Mouse (Mus musculus) C2C12 (cell line): ENCODE measurements around the gene Cdc42ep5. TPM values are rescaled to one million over a fixed set of nuclear protein-coding genes. Genes with fewer than 3 reads are reported as not detected.

ENCODE experiments used
- H3K27me3 ChIP-seq: one replicate; pipeline ENCODE4 v1.6.1; 2011; ENCODE audit not compliant: control insufficient read depth, insufficient read depth, insufficient read length
- H3K36me3 ChIP-seq: one replicate; pipeline ENCODE4 v1.6.1; 2011; ENCODE audit not compliant: control insufficient read depth, insufficient read depth
- H3K4me3 ChIP-seq: one replicate; pipeline ENCODE4 v1.5.1; 2011; ENCODE audit warnings: mild to moderate bottlenecking, control low read depth; ENCODE audit not compliant: poor library complexity, insufficient read depth, severe bottlenecking
- H3K79me2 ChIP-seq: one replicate; pipeline ENCODE4 v1.6.1; 2011; ENCODE audit not compliant: control insufficient read depth, insufficient read depth
- H3K79me3 ChIP-seq: one replicate; pipeline ENCODE4 v1.6.1; 2011; ENCODE audit warnings: low read depth, control low read depth
- H3ac ChIP-seq: one replicate; pipeline ENCODE3; 2011; ENCODE audit warnings: low read depth; ENCODE audit not compliant: control insufficient read depth, insufficient read length
- CEBPB ChIP-seq: IDR thresholded peaks from one replicate; pipeline ENCODE4 v1.6.1; 2011; ENCODE audit warnings: low read depth, mild to moderate bottlenecking, control low read depth, moderate library complexity
- CTCF ChIP-seq: IDR thresholded peaks from one replicate; pipeline ENCODE4 v1.5.1; 2011; ENCODE audit not compliant: control insufficient read depth, insufficient read depth, insufficient read length
- FOSL1 ChIP-seq: IDR thresholded peaks from one replicate; pipeline ENCODE4 v1.8.0; 2011; ENCODE audit warnings: mild to moderate bottlenecking, low read length; ENCODE audit not compliant: poor library complexity, insufficient read depth, severe bottlenecking
- MAX ChIP-seq: IDR thresholded peaks from one replicate; pipeline ENCODE4 v1.6.1; 2011; ENCODE audit warnings: mild to moderate bottlenecking, control low read depth
- MYOD1 ChIP-seq: IDR thresholded peaks from one replicate; pipeline ENCODE4 v1.6.1; 2011; ENCODE audit warnings: low read depth; ENCODE audit not compliant: control insufficient read depth, insufficient read length
- MYOG ChIP-seq: IDR thresholded peaks from one replicate; pipeline ENCODE4 v1.6.1; 2011; ENCODE audit not compliant: control insufficient read depth, insufficient read length; ENCODE audit errors: extremely low read depth
- USF1 ChIP-seq: IDR thresholded peaks from one replicate; pipeline ENCODE4 v1.6.1; 2011; ENCODE audit warnings: low read depth, mild to moderate bottlenecking, control low read depth, moderate library complexity
- polyA plus RNA-seq: library from polyadenylated mRNA; unstranded; fragments of >200 nt; fragmentation: generic; extraction: Trizol; gene quantifications from one replicate; pipeline ENCODE4 v1.2.1, GENCODE M21; 2012; ENCODE audit warnings: missing spikeins

The Cdc42ep5 gene
- polyA plus RNA-seq, 1 experiment: 26.1 TPM

DNA sequence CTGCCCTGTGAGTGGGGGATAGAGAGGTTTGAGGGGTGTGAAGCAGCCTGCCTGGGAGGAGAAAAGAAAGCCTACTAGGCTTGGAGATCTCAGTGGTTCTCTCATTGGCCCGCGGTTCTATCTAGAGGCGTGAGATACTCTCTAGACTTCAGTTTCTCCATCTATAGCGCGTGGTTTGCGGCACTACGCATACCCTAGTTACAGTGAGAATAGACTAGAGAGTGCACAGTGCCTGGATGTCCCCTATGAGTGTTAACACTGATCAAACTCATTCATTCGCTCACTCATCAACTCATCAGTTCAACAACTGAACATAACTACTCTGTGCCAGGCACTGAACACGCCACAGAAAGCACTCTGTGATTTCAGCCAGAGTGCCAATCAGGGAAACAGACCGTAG lies 41.9 kb downstream of the Cdc42ep5 start:
- Histone ChIP-seq H3K36me3 (no peaks in the 10 kb centered on the region), H3K27me3 (peaks cover 27% of the 10 kb centered on the region), H3K79me3 (no peaks in the 10 kb centered on the region), H3K4me3 (no peak overlapping the region), H3K79me2 (no peaks in the 10 kb centered on the region), H3ac (no peak overlapping the region)
- TF ChIP-seq CTCF (no peak), FOSL1 (no peak), MYOD1 (no peak), CEBPB (no peak), USF1 (no peak), MAX (no peak), MYOG (no peak)

DNA sequence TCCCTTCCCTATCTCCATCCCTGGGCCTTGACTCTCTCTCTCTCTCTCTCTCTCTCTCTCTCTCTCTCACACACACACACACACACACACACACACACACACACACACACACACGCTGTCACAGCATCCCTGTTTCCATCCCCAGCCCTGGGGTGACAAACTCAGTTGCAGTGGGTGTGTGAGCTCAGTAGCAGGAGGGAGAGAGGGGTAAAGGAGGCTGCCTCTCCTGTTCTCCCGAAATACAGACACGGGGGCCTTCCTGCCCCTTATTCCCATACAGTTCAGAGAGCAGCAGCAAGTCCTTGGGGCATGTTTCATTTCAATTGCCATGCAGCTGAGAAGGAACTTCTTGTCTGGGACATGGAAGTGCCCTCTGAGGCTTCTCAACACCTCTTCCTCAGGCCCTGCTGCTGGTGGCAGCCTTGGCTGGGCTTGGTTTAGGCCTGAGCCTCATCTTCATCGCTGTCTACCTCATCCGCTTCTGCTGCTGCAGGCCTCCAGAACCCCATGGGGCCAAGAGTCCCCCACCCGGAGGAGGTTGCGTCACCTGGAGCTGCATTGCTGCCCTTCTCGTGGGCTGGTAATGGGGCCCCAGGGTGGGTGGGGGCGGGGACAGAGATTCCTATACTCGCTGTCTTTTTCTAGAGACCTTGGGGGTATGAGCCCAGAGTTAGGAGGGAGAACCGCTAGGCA lies 42.4 kb downstream of the Cdc42ep5 start:
- TF ChIP-seq FOSL1 (no peak), MYOD1 (no peak), CEBPB (no peak), MAX (no peak), USF1 (no peak), MYOG (no peak), CTCF (no peak)
- Histone ChIP-seq H3K79me2 (no peaks in the 10 kb centered on the region), H3K36me3 (no peaks in the 10 kb centered on the region), H3K27me3 (peaks cover 27% of the 10 kb centered on the region), H3ac (no peak overlapping the region), H3K79me3 (no peaks in the 10 kb centered on the region), H3K4me3 (no peak overlapping the region)

DNA sequence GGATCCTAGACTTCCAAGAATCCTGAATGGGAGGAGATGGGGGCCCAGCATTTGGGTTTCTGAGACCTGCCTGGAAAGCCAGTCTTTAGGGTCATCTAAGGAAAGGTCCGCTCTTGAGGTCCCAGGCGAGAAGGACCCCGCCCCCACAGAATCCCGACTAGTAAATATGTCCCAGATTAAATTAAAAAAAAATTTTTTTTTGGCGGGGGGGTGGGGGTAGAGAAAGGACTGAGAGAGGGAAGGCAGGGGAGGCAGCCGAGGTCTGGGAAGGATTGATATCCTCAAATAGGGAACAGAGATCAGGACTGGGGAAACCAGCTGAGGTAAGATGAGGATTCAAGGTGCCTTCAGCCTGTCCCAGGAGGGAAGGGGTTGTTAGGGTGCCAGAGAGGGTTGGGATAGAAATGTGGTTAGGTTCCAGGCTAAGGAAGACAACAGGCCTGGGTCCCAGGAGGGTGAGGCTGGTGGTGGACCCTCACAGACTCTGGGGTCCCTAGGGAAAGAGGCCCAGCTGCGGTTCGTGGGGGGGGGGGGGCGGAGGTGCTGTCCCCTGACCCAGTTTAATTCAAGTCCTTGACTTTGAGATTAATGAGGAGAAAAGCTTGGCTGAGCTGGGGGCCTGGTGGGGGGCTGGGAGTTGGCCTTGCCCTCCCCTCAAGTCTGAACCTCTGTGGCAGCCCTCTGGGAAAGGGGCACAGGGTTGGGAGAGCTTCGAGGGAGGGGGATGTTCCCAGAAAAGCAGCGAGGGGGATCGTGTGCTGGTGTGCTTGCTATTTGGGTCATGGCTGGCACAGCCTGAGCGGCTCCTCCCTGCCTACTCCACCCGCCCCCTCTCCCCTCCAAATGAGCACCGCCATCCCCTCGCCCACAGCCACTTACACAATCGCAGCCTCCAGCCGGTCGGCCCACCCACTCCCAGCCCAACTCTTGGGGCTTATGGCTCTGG lies 44.4 kb downstream of the Cdc42ep5 start:
- TF ChIP-seq CEBPB (no peak), USF1 (no peak), MAX (no peak), CTCF (no peak), FOSL1 (no peak)
- no peak overlapping the region for H3ac ChIP-seq
- no peak overlapping the region for H3K4me3 ChIP-seq
- H3K79me2 ChIP-seq: no peaks in the 10 kb centered on the region
- no peaks in the 10 kb centered on the region for H3K36me3 ChIP-seq
- H3K27me3 ChIP-seq: peaks cover 27% of the 10 kb centered on the region
- no peaks in the 10 kb centered on the region for H3K79me3 ChIP-seq

DNA sequence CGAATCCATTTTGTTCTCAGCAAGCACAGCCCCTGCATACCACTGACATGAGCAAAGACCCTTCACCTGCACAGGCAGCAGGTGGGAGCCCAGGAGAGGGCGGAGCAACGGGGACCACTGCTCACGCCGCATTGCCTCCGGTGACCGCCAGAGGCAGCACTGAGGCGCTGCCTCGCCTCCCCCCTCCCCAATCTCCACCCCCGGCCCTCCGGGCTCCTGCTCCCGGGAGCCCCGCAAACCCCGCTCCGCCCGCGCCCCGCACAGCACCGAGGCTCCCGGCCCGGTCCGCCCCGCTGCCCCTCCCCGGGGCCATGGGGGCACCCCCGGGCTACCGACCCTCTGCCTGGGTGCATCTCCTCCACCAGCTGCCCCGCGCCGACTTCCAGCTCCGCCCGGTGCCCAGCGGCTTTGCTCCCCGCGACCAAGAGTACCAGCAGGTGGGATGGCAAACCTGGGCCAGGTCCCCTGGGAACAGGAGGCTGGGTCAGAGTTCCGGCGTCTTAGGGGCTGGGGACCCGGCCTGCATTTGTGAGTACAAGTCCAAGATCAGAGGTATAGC lies 45.2 kb downstream of the Cdc42ep5 start, which contains the start of gene Ttyh1:
Ttyh1 (plus strand) TSS at position 65 of the 559 bp plus-strand sequence.
- TF ChIP-seq CEBPB (no peak), CTCF (peak; percentile 39)
- Histone ChIP-seq H3K79me3 (no peaks in the 10 kb centered on the region), H3K79me2 (no peaks in the 10 kb centered on the region), H3ac (no peak within 1 kb of the TSS), H3K36me3 (no peaks in the 10 kb centered on the region), H3K27me3 (peaks cover 27% of the 10 kb centered on the region), H3K4me3 (no peak within 1 kb of the TSS)

DNA sequence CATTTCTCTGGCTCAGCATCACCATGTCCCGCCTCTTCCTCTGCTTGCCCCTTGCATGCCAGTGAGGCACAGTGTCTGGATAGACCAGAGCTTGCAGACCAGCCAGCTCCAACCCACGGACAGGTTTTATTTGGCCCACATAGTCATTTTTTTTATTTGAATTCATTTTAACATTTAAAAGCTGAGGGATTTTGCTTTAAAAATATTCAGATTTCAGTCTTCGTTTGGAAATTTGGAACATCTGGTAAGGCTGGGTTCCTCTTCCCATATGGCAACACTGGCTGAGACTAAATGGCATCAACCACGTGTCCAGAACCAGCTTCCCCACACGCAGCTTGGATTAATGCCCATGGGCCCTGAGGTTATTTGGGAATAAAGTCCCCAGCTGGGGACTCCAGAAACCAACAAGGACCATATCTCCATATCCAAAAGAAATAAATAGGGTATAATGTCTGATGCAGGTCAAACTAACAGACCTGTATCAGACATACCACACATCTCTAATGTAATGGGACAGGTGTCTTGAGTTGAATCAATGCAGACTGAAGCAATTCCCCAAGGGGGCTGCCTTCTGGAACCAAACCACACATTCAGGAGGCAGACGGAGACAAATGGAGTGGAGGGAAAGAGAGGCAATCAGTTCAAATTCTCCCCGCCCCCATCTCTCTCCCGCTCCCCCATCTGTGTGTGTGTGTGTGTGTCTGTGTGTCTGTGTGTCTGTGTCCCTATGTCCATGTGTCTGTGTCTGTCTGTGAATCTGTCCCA lies 47.4 kb downstream of the Cdc42ep5 start:
- Histone ChIP-seq H3K27me3 (peaks cover 24% of the 10 kb centered on the region), H3K4me3 (no peak overlapping the region), H3K36me3 (no peaks in the 10 kb centered on the region), H3K79me2 (no peaks in the 10 kb centered on the region), H3K79me3 (no peaks in the 10 kb centered on the region), H3ac (no peak overlapping the region)
- no peak for TF ChIP-seq CEBPB
- no peak for TF ChIP-seq MAX
- no peak for TF ChIP-seq MYOD1
- no peak for TF ChIP-seq USF1
- TF ChIP-seq FOSL1: no peak
- no peak for TF ChIP-seq MYOG
- TF ChIP-seq CTCF: no peak

DNA sequence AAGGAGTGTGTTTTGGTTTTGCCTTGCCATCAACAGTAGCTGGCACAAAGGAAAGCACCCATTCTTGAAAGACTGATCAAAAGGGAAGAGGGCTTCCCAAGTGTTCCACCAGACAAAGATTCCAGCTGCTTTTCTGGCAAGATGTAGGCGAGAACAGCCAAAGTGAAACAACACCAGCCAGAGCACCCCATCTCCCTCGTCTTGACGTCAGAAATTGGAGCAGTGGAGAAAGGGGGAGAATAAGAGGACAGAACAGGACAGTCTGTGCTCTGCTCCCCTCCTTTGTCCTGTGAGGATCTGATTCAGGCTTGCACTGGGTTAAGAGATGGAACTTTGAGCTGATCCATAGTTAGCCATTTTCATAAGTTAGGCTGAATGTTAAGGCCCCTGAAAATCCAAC lies 52.9 kb downstream of the Cdc42ep5 start:
- no peak for TF ChIP-seq MAX
- no peak for TF ChIP-seq FOSL1
- TF ChIP-seq MYOG: no peak
- TF ChIP-seq CTCF: no peak
- no peak for TF ChIP-seq CEBPB
- H3ac ChIP-seq: no peak overlapping the region
- H3K79me3 ChIP-seq: no peaks in the 10 kb centered on the region
- no peaks in the 10 kb centered on the region for H3K79me2 ChIP-seq
- H3K27me3 ChIP-seq: no peaks in the 10 kb centered on the region
- H3K4me3 ChIP-seq: no peak overlapping the region
- no peaks in the 10 kb centered on the region for H3K36me3 ChIP-seq
